Mouse (Mus musculus) liver (tissue): ENCODE results near the gene Slc22a14.
"Not testable (repeated sequence)": the region's sequence is repeated elsewhere in the genome, so short reads cannot be mapped to it uniquely, and the experiment has no call there.

Experiments used
- DNase-seq: peaks from one replicate; pipeline ENCODE4 v3.0.0-alpha.2; 2020; ENCODE audit warnings: mixed read lengths

Gene Slc22a14

DNA sequence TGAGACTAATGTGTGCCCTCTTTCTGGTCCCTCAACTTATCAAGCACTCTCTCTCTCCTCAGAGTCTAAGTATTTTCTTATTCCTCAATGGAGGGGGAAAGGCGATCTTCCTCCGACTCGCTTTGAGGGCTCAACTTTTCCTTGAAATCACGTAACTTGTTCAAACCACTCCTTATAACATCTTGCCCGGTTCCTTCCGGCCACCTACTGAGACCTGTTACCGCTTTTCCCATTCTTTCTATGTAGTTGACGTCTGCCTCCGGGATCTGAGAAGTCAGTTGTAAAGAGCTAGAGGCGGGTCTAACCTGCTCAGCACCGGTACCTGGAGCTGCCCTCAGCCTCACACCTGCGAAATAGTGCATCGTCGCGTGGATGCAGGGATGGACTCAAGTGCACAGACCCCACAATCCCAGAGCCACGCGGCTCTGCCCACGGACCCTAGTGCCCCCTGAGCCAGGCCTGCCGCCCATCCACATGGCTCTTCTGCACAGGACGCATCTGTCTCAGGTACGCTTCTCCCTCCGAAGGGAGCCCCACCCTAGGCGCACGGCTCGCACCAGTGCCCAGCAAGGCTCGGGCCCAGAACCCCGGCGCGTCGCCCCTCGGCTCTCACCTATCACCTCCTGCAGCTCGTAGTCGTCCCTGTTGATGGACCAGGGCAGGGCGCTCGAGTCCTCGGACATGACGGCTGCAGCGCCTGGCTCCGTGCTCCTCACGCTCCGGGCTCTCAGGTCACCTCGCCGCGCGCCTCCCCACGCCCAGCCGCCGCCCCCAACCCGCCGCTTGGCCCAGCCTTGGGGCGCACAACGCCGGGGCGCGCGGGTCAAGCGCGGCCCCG is 43.7 kb downstream of the Slc22a14 start:
- peak; percentile 60 for DNase-seq

DNA sequence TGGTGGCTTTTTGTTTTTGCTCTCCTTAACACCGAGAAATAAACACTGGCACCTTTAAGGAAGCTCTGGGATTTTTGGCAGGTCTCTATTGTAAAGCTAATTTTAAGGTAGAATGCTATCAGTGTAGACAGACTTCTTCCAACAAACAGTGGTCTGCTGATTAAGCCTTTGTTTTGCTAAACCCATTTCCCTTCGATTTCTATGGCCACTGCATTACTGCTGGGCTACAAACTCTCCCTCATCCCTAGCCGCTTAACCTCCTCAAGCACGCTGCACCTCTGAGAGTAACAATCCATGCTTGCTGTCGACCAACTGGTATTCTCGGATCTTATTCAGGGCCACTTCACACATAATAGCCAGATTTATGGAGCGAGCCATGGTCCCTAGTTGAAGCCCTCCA is 44.4 kb downstream of the Slc22a14 start:
- no peak for DNase-seq

DNA sequence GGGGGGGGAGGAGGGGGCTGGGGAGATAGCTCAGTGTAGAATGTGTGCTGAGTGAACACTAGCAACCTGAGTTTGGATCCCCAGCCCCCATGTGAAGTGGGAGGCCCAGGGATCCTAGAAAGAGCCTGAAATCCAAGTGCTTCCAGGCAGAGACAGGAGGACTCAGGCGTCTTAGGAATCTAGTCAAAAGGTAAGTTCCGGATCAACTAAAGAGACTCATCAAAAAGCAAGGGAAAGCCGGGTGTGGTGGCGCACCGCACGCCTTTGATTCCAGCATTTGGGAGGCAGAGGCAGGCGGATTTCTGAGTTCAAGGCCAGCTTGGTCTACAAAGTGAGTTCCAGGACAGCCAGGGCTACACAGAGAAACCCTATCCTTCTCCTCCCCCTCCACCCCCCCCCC is 44.9 kb downstream of the Slc22a14 start:
- DNase-seq = no peak

DNA sequence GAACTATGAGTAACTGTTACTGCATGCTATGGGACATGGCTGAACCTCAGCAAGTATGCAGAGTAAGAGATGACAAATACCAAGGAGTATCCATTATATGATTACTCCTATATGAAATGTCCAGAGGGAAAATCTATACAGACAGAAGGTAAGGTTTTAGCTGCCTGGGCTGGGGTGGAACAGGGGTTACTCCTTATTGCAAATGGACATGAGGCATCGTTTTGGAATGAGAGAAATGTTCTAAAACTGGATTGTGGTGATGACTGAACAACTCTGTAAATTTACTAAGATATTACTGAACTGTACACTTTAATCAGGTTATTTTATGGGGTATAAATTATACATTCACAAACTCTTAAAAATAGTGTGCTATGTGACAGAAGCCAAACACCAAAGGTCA is 46.5 kb downstream of the Slc22a14 start:
- no peak for DNase-seq

DNA sequence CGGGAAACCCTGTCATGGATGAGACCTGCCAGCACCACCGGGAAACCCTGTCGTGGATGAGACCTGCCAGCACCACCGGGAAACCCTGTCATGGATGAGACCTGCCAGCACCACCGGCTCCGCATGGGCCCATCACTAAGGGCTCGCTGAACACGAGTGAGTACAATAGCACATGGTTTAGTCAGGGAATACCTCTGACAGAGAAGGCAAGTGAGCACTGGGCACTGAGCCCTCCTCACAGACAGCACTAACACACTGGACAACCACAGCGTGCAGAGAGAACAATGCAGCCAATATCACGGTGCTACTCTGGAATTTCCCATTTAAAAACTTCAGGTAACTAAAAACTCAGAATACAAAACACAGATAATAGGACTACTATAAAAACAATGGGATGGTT is 52.3 kb downstream of the Slc22a14 start:
- DNase-seq = no peak

DNA sequence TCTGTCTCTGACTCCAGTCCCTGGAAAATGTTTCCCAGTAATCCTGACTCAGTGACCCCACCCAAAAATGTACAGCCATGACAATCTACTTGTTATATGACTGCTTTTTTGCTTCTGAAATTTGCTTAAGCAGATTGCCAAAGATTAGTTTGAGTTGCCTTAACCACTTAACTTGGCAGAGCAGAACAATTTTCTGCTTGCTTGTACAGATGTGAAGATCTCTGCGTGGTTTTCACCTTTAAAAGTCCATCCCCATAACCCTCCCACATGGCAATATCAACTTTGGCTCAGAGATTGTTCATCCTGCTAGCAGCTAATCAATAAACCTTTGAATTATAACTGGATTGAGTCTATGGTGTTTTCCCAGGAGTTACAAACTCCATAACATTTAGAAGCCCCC is 56.3 kb downstream of the Slc22a14 start:
- no peak for DNase-seq

DNA sequence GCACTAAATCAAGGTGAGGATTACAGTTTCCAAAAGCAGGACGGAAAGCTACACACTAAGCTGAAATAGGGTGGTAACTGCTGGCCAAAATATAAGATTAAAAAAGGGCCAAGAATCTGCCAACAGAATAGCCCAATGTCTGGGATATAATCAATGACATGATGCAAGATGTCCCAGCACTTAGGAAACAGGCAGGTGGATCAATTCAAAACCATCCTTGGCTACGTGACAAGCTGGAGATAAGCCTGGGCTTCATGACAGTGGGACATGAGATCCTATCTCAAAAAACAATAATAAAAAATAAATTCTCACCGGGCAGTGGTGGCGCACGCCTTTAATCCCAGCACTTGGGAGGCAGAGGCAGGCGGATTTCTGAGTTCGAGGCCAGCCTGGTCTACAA is 59.5 kb downstream of the Slc22a14 start:
- no peak for DNase-seq

DNA sequence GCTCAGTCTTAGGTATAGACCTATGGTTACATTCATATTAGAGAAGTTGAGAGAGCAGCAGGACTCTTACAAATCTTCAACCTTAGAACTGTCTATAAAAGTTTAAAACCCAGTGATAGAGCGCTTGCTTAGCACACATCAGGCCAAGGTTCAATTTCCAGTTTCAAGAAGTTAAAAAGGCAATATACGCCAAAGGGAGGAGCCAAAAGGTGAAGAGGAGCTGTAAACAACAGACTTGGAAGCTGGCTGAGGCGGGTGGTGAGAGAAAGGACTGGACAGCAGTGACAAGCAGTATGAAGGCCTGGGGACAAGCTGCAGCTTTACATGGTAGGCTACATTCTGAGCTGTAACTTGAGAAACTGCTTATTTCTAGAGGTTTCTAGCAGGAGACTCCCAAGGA is 66.8 kb downstream of the Slc22a14 start:
- DNase-seq = no peak

DNA sequence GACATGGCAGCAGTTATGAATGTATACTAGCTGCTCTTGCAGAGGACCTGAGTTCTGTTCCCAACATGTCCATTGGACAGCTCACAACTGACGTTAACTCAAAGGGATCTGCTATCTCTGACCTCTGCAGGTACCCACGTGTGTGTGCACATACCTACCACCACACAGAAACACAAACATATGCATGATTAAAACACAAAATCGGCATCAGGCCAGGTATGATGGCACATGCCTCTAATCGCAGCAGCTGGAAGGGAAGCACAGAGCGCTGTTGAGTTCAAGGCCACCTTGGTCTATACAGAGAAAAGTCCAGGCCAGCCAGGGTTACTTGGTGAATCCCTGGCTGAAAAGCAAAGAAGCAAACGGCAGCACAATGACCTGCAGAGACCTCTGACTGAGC is 67.7 kb downstream of the Slc22a14 start:
- DNase-seq = no peak

DNA sequence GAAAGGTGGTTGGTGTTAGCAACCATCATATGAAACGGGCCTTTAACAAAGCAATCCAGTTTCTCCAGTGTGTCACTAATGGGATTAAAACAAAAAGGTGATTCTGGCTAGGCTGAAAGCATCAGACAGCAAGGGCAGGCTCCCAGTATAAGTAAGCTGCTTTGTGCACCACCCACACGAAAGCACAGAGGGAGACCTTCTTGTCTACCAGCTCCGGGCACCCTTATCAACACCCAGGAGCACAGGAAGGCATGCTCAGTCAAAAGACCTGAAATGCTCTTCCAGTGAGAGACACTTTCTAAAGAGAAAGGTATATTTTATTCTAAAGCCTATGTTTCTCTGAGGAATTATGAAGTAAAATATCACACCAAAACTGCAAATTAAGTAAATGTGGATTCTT is 74.6 kb downstream of the Slc22a14 start:
- no peak for DNase-seq

DNA sequence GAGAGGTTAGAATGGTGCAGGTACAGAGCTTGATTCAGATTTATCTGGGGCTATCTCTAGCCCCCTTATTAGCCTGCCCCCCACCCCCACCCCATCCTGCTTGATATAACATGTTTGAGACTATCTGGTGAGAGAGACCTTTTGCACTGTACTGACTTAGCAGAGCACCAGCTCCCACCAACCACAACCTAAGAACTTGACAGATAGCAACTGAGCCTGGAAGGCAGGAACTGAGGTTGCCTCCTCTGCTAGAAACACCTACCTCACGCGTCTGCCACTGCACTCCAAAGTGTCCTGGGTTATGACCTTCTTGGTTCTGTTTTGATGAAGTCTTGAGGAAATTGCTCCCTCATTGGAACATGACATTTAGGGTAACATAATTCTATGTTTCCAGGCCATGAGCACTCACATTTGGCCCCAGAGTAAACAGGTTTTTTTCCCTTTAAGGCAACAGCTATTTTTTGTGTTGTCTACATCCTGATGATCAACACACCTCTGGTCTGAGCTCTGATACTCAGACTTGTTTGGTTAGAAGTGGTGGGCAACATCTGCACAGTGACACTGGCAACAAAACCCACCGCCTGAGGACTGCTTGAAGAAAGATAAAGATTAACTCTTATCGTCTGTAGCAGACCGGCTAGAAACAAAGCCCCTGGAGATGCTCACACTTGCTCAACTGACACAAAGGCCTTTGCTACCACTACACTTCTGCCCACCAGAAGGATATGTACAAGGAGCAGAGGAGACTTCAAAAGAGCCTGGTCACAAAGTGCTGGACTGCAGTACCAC is 84.3 kb downstream of the Slc22a14 start:
- peak; percentile 16 for DNase-seq

DNA sequence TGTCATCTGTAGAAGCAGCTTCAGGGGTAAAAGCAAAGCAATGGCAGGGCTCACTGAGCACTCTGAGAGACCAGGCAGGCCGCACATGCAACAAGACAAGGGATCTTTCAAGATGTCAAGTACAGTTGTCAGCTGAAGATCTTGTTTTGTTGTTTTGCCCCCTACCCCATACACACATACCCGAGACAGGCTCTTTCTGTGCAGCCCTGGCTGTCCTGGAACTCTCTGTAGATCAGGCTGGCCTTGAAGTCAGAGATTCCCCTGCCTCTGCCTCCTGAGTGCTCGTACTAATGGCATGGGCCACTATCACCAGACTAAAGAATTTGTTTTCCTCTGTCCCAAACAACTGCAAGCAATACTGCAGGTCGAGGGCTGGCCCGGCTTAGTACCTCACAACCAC is 87.3 kb downstream of the Slc22a14 start:
- no peak for DNase-seq

DNA sequence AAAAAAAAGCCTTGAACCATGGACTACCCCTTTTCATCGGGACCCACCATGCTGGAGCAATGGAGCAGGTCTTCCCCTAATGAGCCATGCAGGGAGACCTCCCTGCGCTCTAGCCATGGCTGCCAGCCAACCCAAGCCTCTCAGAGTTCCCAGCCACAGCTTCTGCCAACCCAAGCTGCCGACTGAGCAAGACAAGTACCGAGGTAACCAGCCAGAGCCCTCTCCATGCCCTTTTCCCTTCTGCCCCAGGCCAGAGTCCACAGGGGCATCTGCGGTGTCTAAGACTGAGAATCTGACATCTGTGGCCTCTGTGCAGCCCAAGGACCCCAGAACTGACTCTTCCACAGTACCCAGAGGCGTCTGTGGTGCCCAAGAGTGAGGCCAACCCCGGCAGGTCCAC is 89.0 kb downstream of the Slc22a14 start:
- no peak for DNase-seq

DNA sequence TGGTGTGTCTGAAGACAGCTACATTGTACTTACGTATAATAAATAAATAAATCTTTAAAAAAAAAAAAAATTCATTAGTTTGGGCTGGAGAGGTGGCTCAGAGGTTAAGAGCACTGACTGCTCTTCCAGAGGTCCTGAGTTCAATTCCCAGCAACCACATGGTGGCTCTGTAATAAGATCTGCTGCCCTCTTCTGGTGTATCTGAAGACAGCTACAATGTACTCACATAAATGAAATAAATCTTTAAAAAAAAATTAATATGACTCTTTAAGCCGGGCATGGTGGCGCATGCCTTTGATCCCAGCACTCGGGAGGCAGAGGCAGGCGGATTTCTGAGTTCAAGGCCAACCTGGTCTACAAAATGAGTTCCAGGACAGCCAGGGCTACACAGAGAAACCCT is 90.5 kb downstream of the Slc22a14 start:
- not testable (repeated sequence) for DNase-seq

DNA sequence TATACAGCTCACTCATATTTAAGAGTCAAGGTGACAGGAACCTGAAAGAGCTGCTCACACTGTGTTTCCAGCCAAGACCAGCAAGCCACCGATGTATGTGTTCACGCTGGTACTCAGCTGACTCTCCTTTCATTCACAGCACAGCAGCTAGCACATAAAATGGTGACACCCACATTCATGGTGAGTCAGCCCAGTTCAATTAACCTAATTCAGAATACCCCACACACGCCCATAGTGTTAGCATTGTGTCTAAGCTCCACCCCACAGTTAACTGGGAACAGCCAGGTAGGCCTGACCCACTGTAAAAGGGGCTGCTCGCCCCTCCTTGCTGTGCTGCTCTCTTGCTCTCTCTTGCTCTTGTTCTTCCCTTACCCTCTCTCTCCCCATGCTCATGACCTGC is 93.9 kb downstream of the Slc22a14 start:
- no peak for DNase-seq

DNA sequence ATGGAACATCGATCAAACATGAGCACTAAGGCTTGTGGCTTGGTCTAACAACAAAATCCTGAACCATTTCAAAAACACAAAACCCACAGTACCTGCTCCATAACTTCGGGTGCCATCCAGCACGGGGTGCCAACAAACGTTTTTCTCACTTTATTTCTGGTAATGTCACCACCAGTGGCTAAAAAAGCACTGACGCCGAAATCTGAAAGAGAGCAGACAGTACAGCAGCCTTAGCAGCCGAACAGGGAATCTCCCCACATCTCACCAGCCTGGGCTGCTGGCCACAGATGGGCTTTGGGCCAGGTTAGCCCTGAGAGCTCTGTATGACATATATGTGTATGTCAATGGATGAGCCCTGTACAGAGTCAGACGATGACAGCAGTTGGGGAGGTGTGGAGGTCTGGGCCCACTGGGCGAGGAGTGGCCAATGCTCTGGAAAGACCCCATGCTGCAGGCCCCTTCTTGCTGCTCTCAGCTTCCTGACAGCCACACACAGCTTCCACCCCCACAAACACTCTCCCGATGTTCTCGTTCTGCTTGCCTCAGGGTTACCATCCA is 96.7 kb downstream of the Slc22a14 start:
- no peak for DNase-seq

DNA sequence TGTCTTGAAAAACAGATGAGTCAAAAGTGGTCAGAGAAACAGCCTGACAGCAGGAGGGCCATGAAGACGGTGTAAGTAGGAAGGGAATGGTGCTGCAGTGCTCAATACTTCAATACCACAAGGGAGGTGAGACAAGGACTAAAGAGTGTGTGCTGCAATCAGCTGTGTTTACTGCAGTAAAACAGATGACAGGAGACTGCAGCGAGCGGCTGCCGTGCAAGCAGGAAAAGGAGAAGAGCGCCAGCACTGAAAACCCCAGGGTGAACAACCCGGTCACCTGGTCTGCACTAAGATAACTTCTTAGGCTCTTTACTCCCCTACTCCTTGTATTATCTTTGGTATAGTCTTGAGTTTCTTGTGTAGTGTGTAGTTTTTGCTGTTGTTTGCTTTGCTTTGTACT is 97.2 kb downstream of the Slc22a14 start:
- DNase-seq = no peak

DNA sequence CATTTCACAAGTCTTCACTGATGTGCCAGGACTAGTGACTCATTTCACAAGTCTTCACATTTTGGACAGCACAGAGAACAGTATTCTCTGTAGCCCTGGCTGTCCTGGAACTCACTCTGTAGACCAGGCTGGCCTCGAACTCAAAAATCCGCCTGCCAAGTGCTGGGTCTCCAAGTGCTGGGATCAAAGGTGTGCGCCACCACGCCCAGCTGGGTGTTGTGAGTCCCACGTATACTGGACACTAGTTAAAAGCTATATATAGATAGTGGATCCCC is 99.3 kb downstream of the Slc22a14 start:
- not testable (repeated sequence) for DNase-seq

DNA sequence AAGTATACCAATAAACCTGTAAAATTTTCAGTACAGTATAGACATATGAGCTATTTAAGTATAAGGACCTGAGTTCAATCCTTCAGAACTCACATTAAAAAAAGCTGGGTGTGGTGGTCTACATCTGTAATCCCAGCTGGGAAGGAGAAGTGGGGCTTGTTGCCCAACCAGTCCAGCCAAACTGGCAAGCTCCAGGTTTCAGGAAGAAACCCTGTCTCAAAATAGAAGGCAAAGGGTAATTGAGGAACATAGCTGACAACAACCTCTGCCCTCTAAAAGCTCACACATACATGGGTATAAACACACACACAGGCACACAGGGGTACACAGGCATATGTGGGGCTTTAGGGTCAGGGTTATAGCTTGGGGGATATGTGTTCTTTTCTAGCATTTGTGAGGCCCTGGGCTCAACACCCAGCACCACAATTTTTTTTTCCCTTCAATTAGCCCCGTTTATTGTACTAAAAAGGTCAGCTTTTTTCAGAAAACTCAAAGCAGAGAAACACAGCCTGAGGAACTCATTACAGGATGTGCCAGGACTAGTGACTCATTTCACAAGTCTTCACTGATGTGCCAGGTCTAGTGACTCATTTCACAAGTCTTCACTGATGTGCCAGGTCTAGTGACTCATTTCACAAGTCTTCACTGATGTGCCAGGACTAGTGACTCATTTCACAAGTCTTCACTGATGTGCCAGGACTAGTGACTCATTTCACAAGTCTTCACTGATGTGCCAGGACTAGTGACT is 99.8 kb downstream of the Slc22a14 start:
- DNase-seq = not testable (repeated sequence)

DNA sequence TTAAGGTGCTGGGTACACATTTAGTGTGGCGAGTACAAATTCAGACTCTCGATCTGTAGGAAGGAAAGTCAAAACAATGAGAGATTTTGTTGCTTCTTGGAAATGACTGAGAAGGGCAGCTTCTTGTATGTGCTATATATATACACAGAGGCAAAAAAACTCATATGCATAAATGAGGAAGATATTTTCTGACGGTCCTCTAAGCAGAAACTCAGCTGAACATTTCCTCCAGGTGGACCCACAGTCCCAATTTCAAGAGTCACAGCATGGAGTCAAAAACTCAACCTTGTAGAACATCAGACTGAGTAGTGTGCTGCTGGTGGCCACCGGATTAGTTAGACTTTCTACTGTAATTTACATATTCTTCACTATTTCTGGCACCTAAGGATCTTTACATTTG is 102.3 kb downstream of the Slc22a14 start:
- no peak for DNase-seq

DNA sequence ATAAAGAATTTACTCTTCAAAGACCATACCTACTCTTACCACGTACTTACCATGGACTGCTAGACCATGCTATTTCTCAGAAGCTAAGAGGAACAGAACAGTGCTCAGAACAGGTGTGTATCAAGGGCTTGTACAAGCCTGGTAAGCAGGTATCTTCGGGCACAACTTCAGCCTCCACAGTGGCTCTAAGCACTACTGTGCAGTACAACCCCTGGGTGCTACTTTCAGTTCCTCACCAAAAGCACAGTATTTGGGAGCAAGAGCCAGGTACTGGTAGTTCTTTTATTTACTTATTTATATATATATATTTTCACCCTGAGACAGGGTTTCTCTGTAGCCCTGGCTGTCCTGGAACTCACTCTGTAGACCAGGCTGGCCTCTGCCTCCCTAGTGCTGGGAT is 104.5 kb downstream of the Slc22a14 start:
- no peak for DNase-seq

DNA sequence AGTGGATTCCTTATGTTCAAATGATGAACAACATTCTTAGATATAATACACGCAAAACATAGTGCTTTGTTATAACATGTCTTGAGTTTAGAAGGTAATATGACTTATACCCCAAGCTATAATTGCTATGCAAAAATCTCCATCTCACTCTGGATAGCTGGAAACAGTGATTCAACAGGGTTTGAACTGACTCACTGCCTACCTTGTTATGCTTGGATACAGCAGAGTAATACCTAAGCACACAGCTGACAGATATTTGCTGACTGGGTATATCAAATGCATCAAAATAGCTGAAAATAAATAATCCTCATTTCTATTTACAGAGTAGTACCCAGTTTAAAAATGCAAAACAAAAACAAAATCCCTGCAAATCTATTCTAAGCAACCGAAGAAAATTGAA is 106.6 kb downstream of the Slc22a14 start:
- DNase-seq = no peak

DNA sequence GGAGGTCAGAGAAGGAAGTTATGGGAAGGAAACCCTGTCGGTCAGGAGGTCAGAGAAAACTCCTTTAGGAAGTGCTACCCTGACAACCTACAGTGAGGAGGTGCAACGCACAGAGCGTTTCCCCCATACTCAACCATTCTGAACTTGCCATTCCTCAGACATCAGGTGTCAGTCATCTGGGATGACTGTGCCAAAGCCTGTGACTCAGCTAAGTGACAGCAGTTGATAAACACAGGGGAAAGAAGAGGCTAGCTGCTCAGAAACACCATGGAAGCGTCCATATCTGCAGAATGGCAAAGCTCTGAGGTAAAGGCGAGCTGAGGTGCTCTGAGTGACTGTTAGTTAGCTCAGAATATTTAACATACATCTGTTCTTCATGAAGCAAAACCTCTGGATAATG is 107.2 kb downstream of the Slc22a14 start:
- DNase-seq = no peak

DNA sequence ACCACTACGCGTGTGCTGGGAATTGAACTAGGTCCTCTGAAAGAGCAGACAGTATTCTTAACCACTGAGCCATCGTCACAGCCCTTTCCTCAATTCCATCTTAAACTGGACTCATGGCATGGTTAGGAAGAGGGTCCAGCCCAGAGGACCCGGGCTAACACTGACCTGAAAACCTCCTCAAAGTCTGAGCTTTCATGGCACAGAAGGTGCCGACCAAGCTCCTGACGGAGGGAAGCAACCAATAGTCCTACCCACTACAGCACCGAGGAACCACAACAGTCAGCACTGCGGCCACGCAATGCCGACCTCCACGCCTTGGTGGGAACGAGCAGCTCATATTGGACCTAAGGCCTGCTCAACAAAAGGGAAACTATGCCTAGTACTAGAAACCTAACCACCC is 109.2 kb downstream of the Slc22a14 start:
- DNase-seq = no peak
